Mouse (Mus musculus): ENCODE measurements at regions not wholly inside any gene's neighbourhood (a gene's known extent, or its start where the extent isn't known, plus 50 kb on each side); places are given as distances from the start of the nearest gene placed in this dataset.

GRCm38 (mm10) chr13:119333915-119334314, 94.5 kb upstream of the Paip1 start:
- Histone ChIP-seq H3K4me3 (ENCODE audit: inconsistent target) (no peak overlapping the region), H3K79me2 (ENCODE audit: inconsistent target) (no peaks in the 10 kb centered on the region), H3K27ac (no peak overlapping the region), H3K36me3 (ENCODE audit: inconsistent target) (peaks cover 6% of the 10 kb centered on the region)
- WGBS (ENCODE audit: missing documents) = 57% methylated on average over 4 of the region's 6 CpGs

- WGBS (ENCODE audit: missing documents) = 100% methylated on average over 5 of the region's 5 CpGs
- Histone ChIP-seq H3K36me3 (ENCODE audit: inconsistent target) (peaks cover 6% of the 10 kb centered on the region), H3K27ac (no peak overlapping the region), H3K4me3 (ENCODE audit: inconsistent target) (no peak overlapping the region), H3K79me2 (ENCODE audit: inconsistent target) (no peaks in the 10 kb centered on the region)
These were observed 90.5 kb upstream of the Paip1 start for GRCm38 (mm10) chr13:119337861-119338260.

GRCm38 (mm10) chr13:119339016-119339415, 89.4 kb upstream of the Paip1 start:
- peaks cover 6% of the 10 kb centered on the region for H3K36me3 ChIP-seq (ENCODE audit: inconsistent target)
- no peak overlapping the region for H3K4me3 ChIP-seq (ENCODE audit: inconsistent target)
- 100% methylated on average over 4 of the region's 5 CpGs for WGBS (ENCODE audit: missing documents)
- H3K79me2 ChIP-seq (ENCODE audit: inconsistent target) = no peaks in the 10 kb centered on the region
- H3K27ac ChIP-seq = no peak overlapping the region

DNA sequence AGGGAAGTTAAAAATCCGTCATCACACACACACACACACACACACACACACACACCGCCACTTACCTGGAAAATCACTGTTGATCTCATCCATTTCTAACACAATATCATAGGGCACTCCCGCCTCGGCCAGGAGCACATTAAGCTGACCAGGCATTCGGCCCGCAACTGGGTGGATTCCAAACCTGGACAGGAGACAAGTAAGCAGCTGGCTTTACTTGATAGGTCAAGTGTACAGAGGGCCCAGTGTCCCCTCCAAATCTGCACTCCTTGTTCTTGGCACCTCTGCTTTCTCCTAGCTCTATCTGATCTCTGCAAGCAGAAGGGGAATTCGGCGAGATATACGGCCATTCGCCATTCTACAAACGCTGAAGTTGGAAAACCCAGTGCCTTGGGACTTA, 88.6 kb upstream of the Paip1 start:
- WGBS (ENCODE audit: missing documents) = 96% methylated on average over 11 of the region's 11 CpGs
- no peaks in the 10 kb centered on the region for H3K79me2 ChIP-seq (ENCODE audit: inconsistent target)
- H3K36me3 ChIP-seq (ENCODE audit: inconsistent target) = peaks cover 6% of the 10 kb centered on the region
- H3K4me3 ChIP-seq (ENCODE audit: inconsistent target) = no peak overlapping the region
- no peak overlapping the region for H3K27ac ChIP-seq

DNA sequence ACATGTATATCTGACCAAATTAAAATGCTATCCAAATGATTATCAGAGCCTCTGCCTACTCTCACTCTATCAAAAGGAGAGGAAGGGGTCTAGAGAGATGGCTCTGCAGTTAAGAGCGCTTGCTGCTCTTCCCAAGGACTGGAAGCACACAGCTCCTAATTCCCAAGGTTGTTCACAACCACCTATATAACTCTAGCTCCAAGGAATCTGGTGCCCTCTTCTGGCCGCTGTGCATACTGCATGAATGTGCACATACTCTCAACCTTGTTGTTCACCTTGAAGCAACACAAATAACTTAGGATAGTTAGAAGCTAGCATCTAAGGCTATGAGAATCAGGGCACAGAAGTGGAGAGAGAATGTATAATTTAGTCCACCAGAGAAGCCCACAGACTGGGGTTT, 86.6 kb upstream of the Paip1 start:
- H3K27ac ChIP-seq = no peak overlapping the region
- WGBS (ENCODE audit: missing documents) = 53% methylated on average over 2 of the region's 2 CpGs
- no peak overlapping the region for H3K4me3 ChIP-seq (ENCODE audit: inconsistent target)
- H3K79me2 ChIP-seq (ENCODE audit: inconsistent target) = no peaks in the 10 kb centered on the region
- H3K36me3 ChIP-seq (ENCODE audit: inconsistent target) = no peaks in the 10 kb centered on the region; the same call in 1 of the 2 replicates

DNA sequence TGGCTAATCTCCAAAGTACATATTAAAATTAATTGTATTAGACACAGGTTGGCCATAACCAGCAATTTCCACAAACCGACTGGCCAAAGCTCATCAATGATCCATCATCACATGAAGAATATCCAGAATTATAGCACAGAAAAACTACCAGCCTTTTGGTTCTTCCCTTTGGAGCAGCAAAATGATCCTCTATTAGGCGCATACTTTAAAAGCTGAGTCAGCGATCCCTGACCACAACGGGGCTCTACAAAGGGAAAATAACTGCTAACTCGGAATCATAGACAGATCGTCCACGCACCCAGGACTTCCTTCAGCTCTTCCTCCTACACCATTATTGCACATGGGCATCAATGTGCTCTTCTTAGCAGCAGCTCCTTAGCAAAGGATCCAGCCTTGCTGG, 85.6 kb upstream of the Paip1 start:
- Histone ChIP-seq H3K79me2 (ENCODE audit: inconsistent target) (no peaks in the 10 kb centered on the region), H3K36me3 (ENCODE audit: inconsistent target) (no peaks in the 10 kb centered on the region), H3K27ac (no peak overlapping the region), H3K4me3 (ENCODE audit: inconsistent target) (no peak overlapping the region)
- WGBS (ENCODE audit: missing documents) = 82% methylated on average over 7 of the region's 7 CpGs

GRCm38 (mm10) chr13:119347988-119348387, 80.4 kb upstream of the Paip1 start:
- Histone ChIP-seq H3K36me3 (ENCODE audit: inconsistent target) (no peaks in the 10 kb centered on the region; the same call in 1 of the 2 replicates), H3K27ac (no peak overlapping the region), H3K79me2 (ENCODE audit: inconsistent target) (no peaks in the 10 kb centered on the region), H3K4me3 (ENCODE audit: inconsistent target) (no peak overlapping the region)
- 89% methylated on average over 3 of the region's 3 CpGs for WGBS (ENCODE audit: missing documents)

- H3K4me3 ChIP-seq (ENCODE audit: inconsistent target) = no peak overlapping the region
- H3K36me3 ChIP-seq (ENCODE audit: inconsistent target) = peaks cover 17% of the 10 kb centered on the region
- H3K79me2 ChIP-seq (ENCODE audit: inconsistent target) = no peaks in the 10 kb centered on the region
- no peak overlapping the region for H3K27ac ChIP-seq
- 97% methylated on average over 13 of the region's 13 CpGs for WGBS (ENCODE audit: missing documents)
These were observed 77.1 kb upstream of the Paip1 start for GRCm38 (mm10) chr13:119351346-119351745.

GRCm38 (mm10) chr13:119358696-119359095, 69.7 kb upstream of the Paip1 start:
- Histone ChIP-seq H3K27ac (no peak overlapping the region), H3K36me3 (ENCODE audit: inconsistent target) (peaks cover 22% of the 10 kb centered on the region)
- WGBS (ENCODE audit: missing documents) = 56% methylated on average over 3 of the region's 3 CpGs

DNA sequence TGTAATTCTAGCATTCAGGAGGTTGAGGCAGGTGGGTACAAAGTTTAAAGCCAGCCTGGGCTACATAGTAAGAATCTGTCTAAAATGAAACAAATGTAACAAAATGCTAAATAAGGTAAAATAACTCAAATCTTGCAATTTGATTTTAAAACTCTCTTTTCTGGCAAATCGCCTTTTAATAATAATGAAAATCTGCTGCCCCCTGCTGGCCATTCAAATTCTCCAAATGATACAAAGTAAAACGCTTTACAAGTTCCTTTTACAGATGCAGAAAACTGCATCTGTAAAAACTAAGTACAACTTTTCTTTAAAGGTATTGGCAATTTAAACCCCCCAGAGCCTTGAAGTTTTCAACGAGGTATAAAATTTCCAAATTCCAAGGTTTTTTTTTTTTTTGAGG, 65.0 kb upstream of the Paip1 start:
- Histone ChIP-seq H3K36me3 (ENCODE audit: inconsistent target) (peaks cover 3% of the 10 kb centered on the region; the same call in 1 of the 2 replicates), H3K79me2 (ENCODE audit: inconsistent target) (no peaks in the 10 kb centered on the region), H3K4me3 (ENCODE audit: inconsistent target) (no peak overlapping the region), H3K27ac (no peak overlapping the region)
- 59% methylated on average over 3 of the region's 3 CpGs for WGBS (ENCODE audit: missing documents)

More at GRCm38 (mm10) chr13:119358696-119359095, 69.7 kb upstream of the Paip1 start:
- Histone ChIP-seq H3K79me2 (ENCODE audit: inconsistent target) (no peaks in the 10 kb centered on the region), H3K4me3 (ENCODE audit: inconsistent target) (no peak overlapping the region)

GRCm38 (mm10) chr13:119364160-119364559, 64.2 kb upstream of the Paip1 start:
- WGBS (ENCODE audit: missing documents) = 91% methylated on average over 5 of the region's 5 CpGs
- peaks cover 10% of the 10 kb centered on the region; the same call in 1 of the 2 replicates for H3K36me3 ChIP-seq (ENCODE audit: inconsistent target)
- no peak overlapping the region for H3K4me3 ChIP-seq (ENCODE audit: inconsistent target)
- no peaks in the 10 kb centered on the region for H3K79me2 ChIP-seq (ENCODE audit: inconsistent target)
- no peak overlapping the region for H3K27ac ChIP-seq

- Histone ChIP-seq H3K27ac (no peak overlapping the region), H3K79me2 (ENCODE audit: inconsistent target) (no peaks in the 10 kb centered on the region), H3K36me3 (ENCODE audit: inconsistent target) (peaks cover 10% of the 10 kb centered on the region; the same call in 1 of the 2 replicates), H3K4me3 (ENCODE audit: inconsistent target) (no peak overlapping the region)
- WGBS (ENCODE audit: missing documents) = 85% methylated on average over 5 of the region's 5 CpGs
These were observed 60.9 kb upstream of the Paip1 start for GRCm38 (mm10) chr13:119367544-119367943.

GRCm38 (mm10) chr13:119378404-119379037, 49.9 kb upstream of the Paip1 start:
- Histone ChIP-seq H3K79me2 (ENCODE audit: inconsistent target) (no peaks in the 10 kb centered on the region), H3K4me3 (ENCODE audit: inconsistent target) (no peak overlapping the region), H3K27ac (no peak overlapping the region), H3K36me3 (ENCODE audit: inconsistent target) (peaks cover 15% of the 10 kb centered on the region)
- 68% methylated on average over 5 of the region's 5 CpGs for WGBS (ENCODE audit: missing documents)
